Mouse (Mus musculus) heart, adult 11 months (tissue): ENCODE data around the gene Bbip1.
"Not testable (repeated sequence)": the region's sequence is repeated elsewhere in the genome, so short reads cannot be mapped to it uniquely, and the experiment has no call there.

Source experiments
- DNase-seq: peaks from one replicate; pipeline ENCODE4 v3.0.0; 2022

Gene Bbip1

DNA sequence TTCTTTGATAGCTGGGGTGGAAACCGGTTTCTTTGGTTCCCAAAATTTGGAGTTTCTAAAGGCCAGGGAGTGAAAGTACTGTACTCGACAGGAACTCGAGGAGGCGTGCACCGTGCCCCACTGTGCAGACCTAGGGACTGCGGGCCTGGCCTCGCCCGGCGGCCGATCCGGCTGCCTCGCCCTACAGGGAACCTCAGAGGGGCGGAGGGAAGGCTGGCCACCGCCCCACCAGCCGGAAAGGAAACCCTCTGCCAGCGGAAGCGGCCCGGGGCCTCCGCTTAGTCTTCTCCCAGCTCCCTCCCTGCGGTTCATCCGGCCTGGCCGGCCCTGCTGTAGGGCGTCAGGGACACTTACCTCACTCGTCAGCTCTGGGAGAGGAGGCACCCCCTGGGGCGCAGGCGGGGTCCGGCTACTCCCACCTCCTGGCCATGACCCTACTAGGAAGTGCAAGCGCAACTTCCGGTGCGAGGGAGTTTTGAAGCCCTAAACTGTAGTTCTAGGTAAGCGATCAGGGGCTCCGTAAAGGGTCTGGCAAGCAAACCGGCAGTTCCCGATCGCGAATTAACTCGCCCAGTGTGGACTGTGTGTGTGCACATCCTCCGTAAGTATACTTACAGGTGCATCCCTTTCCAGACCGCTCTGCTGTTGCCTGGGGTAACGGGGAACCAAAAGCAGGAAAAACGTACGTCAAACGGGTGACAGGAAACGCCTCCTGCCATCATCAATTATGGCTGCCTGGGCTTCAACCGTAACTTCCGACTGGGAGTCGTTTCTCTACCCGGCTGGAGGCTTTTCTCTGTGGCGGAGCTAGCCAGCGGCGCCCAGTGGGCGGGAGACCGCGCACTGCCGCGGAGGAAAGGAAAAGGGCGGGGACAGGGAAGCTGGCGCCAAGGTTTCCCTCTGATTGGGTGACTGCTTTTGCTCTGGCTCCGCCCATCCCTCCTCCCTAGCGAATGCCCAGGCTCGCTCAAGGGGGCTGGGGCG lies at the start of gene Bbip1, which contains the start of gene Shoc2:
Bbip1 (minus strand) TSS at position 826 of the 984 bp plus-strand sequence.
Shoc2 (plus strand) TSS at position 505 of the 984 bp plus-strand sequence.
- DNase-seq: peak; percentile 100

DNA sequence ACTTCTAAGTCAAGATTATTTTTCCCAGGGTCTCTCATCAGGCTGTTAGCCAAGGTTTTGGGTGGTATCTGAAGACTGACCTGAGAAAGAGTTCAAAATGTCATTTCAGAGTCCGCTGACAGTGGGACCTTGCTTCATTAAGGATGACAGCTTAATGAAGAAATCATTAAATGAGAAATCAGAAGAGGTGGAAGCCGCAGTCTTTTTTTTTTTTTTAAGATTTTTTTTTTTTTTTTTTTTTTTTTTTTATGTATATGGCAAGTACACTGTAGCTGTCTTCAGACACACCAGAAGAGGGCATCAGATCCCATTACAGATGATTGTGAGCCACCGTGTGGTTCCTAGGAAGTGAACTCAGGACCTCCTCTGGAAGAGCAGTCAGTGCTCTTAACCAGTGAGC lies 49.4 kb upstream of the Bbip1 start:
- DNase-seq: no peak

DNA sequence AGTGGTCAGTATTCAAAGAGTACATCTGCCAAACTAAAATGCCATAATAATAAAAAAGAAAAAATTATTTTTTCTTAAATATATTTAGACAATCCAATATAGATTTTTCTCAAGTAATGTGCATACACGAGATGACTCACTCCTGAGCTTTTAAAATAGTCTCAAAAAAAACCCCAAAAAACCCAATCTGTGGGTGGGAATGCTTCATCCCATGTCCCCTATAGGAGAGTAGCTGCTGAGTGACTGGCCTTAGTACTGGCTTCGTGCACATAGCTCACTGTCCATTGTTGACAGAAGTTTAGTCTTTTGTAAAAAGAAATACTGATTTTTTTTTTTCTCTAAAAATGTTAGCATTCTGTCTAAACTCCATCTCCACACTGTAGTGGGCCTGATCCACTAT lies 46.1 kb upstream of the Bbip1 start:
- DNase-seq: no peak

- DNase-seq: no peak
Measured at GRCm38 (mm10) chr19:53984628-53985027, 40.2 kb upstream of the Bbip1 start.

DNA sequence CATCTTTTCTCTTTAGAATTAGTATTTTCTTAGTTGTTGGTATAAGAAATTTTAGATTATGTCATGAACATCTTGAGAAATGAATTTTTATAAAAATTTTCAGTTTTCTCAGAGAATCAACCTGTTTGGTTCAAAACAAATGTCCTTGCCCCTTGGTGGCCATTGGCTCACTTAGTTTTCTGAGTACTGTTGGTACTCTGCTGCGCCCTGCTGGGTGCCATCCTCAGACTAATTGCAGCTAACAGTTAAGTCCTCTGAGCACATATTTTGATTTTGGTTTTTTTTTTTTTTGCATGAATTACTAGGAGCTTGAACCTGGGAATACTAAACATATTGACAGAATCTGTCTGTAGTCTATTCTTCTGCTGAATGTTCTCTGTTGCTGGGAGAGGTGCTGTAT lies 38.9 kb upstream of the Bbip1 start:
- DNase-seq: no peak

DNA sequence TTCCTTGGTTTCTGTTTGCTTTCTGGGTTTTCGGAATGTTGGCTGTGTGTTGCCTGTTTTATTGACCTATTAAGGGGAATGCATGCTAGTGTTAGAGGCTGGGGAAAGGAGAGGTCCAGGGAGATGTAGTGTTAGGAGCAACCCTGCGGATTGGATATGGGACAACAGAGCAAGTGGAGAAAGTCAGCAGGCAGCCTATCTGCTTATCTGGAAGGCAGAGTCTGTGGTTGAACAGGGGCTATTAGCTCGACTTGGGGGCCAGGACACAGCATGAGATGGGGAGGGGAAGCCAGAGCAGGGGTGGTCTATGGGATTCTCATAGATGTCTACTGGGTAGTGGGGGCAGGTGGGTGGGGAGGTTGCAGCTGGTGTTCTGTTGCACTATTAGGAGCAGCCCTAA lies 37.6 kb upstream of the Bbip1 start:
- no peak for DNase-seq

DNA sequence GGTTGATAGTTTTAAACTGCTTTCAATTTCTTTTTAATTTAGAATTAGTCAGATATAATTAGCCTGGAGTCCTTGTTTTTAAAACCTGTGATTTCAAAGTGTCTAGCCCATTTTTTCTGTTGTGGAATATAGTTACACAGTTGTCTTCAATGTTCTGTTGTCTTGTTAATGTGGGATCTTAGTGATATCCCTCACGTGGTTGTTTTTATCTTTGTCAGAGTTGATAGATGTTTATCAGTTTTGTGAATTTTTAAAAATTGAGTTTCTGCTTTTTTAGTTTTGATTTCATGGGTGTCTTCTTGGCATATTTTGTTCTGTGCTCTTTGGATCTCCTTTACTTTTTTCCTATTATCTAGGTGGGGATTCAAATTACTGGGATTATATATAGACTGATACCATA lies 29.2 kb upstream of the Bbip1 start:
- DNase-seq: no peak

DNA sequence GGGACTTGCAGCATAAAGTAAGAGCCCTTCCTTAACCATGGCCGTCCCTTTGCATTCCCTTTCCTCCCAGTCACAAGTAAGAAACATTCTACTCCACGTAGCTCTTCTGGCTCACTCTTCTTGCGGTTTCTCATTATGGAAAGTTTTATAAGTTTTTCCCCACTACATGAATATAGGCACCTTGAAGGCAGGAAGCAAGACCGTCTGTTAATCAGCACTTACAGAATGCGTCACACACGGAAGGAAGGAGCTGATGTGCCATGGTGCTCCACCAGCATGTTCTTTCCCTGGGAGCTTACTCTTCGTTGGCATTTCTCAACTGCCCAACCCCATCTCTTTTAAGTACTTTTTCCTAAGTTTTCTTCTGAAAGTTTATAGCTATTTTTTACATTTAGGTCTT lies 27.5 kb upstream of the Bbip1 start:
- no peak for DNase-seq

- no peak for DNase-seq
Measured at GRCm38 (mm10) chr19:53969226-53969625, 24.8 kb upstream of the Bbip1 start.

DNA sequence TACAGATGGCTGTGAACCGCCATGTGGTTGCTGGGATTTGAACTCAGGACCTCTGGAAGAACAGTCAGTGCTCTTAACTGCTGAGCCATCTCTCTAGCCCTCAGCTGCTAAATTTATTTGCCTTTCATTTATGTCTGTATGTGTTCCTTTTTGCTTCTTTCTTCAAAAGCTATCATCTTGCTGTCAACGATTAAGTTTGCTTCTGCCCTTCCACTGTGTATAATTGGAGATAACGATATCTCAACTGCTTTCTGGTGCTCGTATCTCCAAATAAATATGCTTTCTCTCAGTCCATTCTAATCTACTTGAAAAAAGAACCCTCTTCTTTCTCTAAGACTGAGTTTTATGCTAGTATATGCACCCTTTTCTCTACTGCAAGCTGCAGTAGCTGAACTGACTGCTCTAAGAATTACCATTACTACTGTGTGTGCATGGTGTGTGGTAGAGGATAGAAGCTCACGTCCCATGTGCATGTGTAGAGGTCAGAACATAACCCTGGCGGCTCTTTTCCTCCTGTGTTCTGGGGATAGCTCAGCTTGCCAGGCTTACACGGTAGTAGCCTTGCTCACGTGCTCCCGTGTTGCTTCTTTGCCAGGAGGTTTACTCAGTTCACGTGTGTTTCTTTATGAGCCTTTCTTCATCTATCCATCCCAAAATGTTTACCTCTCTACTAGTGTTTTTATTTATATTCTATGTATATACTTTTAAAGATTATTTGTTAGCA lies 20.6 kb upstream of the Bbip1 start:
- DNase-seq: no peak

DNA sequence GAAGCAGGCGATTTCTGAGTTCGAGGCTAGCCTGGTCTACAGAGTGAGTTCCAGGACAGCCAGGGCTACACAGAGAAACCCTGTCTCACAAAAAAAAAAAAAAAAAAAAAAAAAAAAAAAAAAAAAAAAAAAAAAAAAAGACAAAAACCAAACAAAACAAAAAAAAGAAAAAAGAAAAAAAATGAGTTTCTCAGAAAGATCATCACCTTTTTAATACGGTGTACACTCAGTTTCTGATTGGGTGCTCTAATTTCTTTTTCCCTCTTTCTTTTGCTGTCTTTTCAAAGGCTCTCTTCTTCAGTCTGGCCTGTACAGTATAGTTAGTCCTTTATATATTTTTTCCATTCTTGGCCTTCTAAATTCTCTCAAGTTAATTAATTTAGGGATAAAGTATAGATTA lies 19.9 kb upstream of the Bbip1 start:
- DNase-seq: not testable (repeated sequence)

DNA sequence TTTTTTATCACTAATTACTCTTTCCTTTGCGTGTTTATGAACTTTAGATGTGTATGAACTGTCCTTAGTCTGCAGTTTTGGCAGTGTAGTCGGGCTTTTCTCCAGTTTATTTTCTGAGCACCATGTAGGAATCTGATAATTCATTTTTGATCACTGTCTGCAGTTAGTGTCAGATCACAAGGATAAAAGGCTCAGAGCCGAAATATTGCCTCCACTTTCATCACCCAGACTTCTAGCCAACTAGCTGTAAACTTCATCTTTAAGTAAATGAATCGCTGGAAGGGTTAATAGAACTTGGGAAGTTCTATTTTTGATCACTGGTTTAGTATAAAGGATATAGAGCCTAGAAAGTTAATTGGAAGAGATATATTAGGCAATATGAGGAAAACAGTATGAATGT lies 18.1 kb upstream of the Bbip1 start:
- DNase-seq: no peak

GRCm38 (mm10) chr19:53957513-53957912 lies 13.1 kb upstream of the Bbip1 start:
- DNase-seq: no peak

DNA sequence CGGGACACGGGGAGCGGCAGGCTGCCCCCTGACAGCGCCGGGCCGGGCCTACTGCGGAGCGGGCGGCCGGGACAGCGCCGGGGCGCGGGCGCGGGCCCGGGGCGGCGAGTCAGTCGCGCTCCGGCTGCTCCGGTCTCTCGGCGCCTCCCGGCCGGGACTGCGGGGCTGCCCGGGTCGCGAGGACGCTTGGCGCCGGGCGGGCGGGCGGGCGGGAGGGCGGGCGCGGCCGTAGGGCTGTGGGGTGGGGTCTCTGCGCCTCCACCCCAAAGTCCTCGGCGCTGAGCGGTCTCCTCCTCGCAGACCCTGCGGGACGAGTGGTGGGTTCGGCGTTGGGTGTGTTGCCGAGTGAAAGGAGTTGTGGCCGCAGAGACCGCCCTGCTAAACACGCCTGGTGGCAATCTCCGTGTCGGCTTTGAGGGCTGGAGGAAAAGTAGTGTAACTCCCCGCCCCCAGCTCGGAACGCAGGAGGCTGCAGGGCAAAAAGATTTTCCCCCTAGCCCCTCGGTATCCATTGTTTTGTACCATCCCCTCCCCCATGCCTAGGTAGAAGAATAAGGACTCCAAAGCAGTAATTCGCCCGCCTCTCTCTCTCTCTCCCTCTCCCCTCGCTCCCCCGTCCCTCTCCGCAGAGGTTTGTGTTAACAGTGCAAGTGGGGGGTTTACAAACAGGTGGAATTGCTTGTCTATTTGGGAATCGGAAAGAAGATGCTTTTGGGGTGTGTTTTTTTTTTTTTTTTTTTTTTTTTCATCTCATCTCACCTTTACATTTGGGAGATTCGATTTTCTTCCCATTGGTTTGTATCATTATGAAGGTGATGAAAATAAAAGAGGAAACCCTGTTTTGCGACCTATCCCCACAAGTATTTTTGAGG lies 980 bp upstream of the Bbip1 start:
- DNase-seq: peak; percentile 96

DNA sequence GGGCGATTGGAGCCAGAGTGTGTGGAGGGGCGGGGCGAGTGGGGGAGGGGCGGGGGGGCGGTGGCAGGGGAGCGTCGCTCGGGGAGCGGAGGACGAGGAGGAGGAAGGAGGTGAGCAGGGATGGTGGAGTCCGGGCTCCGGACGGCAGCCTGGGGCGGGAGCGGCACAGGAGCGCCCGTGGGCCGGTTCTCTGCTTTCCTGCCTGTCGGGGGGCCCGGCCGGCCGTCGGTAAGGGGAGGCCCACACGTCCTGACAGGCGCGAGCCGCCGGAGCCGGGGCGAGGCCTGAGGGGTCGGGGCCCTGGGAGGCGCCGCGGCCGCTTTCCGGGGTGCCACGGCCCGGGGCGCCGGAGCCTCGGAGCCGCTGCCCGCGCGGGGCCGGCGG lies 351 bp upstream of the Bbip1 start:
- no peak for DNase-seq

DNA sequence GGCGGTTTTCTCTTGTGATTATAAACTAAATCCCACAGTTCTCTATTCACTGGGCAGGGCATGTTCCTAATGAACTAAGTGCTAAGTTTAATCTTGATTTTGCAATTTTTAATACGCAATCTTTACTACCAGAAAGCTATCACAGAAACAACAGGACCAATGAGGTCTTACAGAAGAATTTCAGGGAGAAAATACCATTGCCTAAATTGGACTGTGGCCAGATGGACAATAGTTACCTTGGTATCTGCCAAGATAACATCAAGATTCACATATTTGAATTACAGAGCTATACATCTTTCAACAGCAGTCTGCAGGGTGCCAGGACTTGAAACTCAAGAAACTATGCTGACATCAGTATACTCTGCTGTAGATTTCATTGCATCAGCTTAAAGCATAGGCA lies 2.1 kb downstream of the Bbip1 start:
- DNase-seq: no peak

- no peak for DNase-seq
Measured at GRCm38 (mm10) chr19:53941139-53941538, 3.3 kb downstream of the Bbip1 start.

DNA sequence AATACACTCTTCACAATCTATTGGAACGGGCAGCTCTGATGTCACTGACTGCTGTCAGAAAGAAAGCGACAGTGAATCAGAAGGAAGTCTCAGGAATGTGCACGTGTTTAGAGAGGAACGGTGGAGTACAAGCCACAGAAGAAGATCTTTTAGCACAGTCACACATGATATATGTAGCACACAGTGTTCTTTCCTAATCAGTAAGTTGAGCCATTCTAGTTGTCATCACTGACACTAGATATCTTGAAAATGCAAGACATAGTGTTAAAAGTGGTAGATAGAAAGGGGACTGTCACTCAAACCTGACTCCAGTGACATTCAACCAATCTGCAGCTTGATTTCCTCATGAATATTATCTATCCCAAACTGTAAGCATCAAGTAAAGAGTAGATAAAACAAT lies 5.0 kb downstream of the Bbip1 start:
- no peak for DNase-seq

GRCm38 (mm10) chr19:53934046-53934445 lies 10.4 kb downstream of the Bbip1 start:
- DNase-seq: no peak

DNA sequence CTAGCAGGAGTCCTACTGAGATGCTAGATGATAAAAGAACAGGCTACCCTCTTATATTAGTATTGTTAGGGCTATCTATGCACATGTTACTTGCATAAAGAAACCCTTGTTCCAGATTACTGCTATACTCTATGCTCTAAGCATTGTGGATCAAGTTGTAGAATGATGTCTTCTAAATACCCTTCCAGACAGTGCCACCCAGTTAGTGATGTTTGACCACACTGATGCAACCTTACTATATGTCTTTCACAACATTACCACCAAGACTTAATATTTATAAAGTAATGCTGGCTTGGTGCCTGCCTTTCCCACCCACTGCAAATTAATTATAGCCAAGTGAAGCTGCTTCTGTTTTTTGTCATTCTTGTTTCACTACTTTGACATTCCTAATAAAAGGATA lies 11.4 kb downstream of the Bbip1 start:
- DNase-seq: no peak

DNA sequence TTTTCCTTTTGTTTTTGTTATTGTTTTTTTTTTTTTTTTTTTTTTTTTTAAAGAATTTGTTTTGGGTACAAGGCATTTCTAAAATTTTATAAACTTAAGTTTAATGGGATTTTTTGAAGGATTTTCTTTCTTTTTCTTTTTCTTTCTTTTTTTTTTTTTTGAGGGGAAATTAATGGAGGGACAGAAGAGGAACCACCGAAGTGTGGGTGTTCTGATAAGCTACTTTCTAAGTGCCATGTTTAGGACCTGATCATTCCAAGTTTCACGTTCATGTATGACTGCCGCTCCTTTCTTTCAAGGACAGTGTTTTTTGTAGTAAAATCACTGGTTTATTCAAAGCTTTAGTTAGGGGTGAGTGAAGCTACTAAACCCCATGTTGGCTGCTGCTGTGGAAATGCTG lies 15.2 kb downstream of the Bbip1 start:
- no peak for DNase-seq

- DNase-seq: no peak
Measured at GRCm38 (mm10) chr19:53926705-53927104, 17.7 kb downstream of the Bbip1 start.

DNA sequence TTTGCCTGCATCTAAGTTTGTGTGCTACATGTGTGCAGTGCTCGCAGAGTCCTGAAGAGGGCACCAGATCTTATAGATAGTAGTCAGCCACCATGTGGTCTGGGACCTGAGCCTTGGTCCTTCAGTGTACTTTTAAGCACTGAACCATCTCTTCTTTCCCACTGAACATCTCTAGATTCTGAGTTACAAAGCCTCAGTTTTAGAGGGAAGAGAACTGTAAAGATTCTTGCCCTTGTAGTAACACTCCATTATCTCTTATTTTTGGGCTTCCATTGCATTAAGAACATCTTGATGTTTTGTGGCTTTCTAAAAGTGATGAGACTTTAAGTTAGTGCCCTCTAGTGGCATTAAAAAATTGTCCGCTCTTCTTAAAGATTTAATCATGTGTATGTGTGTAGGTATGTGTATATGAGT lies 19.1 kb downstream of the Bbip1 start:
- DNase-seq: no peak
